Mouse (Mus musculus): ENCODE results near the gene Agxt. TPM values are rescaled to one million over a fixed set of nuclear protein-coding genes. Genes with fewer than 3 reads are reported as not detected.
A peak's percentile ranks its signal among the peaks of the same experiment; 100 is the strongest.

The Agxt gene
- total and polyA plus RNA-seq, 2 experiments from 2014 or later, result 0.12 TPM; not detected in 1

DNA sequence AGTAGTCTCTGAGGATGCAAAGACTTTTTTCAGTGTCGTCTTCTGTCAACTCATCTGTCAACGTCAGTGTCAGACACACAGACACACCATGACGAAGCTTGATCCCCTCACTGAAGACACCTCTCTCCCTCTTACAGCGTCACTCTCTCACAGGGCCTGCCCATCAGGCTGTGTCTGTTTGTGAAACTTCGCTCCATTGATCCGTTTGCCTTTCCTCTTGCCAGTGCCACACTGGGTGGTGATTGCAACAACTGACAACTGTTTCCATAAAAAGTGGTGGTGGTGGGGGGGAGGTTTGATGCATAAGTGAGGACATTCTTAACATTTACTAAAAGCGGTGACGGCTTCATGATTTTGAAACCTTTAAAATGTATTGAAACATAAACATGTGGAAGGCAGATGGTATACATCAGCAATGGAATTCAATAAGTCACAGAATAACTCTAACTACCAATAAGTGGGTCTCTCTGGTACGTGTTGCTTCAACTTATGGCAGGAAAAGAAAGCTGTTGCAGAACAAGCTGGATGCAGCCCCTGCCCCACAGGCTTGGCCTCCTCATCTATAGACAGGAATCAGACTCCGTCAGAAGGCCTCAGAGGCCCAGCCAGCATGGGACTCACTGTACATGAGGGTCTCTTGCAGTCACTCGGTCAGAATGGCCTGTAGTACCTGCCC is 11.7 kb upstream of the Agxt start:
- WGBS, result 80% methylated on average over 11 of the region's 11 CpGs
- no peaks in the 10 kb centered on the region for H3K4me1 ChIP-seq (ENCODE audit: control insufficient read depth, insufficient read depth)

DNA sequence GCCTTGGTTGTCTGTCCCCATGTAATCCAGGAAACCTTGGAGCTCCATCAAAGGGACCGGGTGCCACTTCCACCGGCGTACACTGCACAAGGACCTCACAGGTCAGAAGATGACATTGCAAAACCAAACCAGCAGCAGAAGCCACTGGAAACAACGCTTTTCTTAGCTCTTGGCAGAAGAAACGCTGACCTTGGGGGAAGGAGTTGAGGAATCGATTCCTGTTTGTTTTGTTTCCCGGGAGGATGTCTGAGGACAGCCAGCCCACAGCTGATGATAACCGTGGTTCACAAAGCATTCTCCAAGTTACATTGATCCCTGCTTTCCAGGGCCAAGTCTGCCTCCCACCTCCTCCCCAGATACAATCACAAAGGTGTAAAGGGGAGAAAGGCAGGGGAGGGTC is 11.0 kb upstream of the Agxt start:
- TF ChIP-seq CTCF (IDR thresholded peaks at IDR 0.05; ENCODE audit: low read depth) (no peak), EP300 (IDR thresholded peaks at IDR 0.05; ENCODE audit: low read depth) (no peak)
- Histone ChIP-seq H3K9ac (replicated peaks; ENCODE audit: low read depth, low read length) (no peak overlapping the region), H3K27ac (ENCODE audit: low read depth) (no peak overlapping the region), H3K9me3 (replicated peaks; ENCODE audit: control insufficient read depth, low read length) (no peaks in the 10 kb centered on the region), H3K4me2 (ENCODE audit: low read depth, low read length) (no peak overlapping the region), H3K36me3 (replicated peaks; ENCODE audit: control insufficient read depth, insufficient read depth, low read length) (no peaks in the 10 kb centered on the region), H3K4me1 (ENCODE audit: control insufficient read depth, insufficient read depth) (no peaks in the 10 kb centered on the region), H3K4me3 (ENCODE audit: low read depth, low read length) (no peak overlapping the region), H3K27me3 (ENCODE audit: control insufficient read depth, insufficient read depth, low read length) (no peaks in the 10 kb centered on the region)
- DNase-seq (ENCODE audit: low spot score) (no peak), ATAC-seq (ENCODE audit: insufficient read depth, low read depth) (no peak)
- WGBS, result 38% methylated on average over 8 of the region's 8 CpGs

More for the DNA sequence above, 11.7 kb upstream of the Agxt start:
- ATAC-seq (ENCODE audit: insufficient read depth, low read depth) (no peak), DNase-seq (ENCODE audit: low spot score) (no peak)
- Histone ChIP-seq H3K36me3 (replicated peaks; ENCODE audit: control insufficient read depth, insufficient read depth, low read length) (no peaks in the 10 kb centered on the region), H3K27me3 (ENCODE audit: control insufficient read depth, insufficient read depth, low read length) (no peaks in the 10 kb centered on the region), H3K9me3 (replicated peaks; ENCODE audit: control insufficient read depth, low read length) (no peaks in the 10 kb centered on the region), H3K27ac (ENCODE audit: low read depth) (no peak overlapping the region), H3K9ac (replicated peaks; ENCODE audit: low read depth, low read length) (no peak overlapping the region), H3K4me2 (ENCODE audit: low read depth, low read length) (no peak overlapping the region), H3K4me3 (ENCODE audit: low read depth, low read length) (no peak overlapping the region)
- TF ChIP-seq EP300 (IDR thresholded peaks at IDR 0.05; ENCODE audit: low read depth) (no peak), CTCF (IDR thresholded peaks at IDR 0.05; ENCODE audit: low read depth) (no peak)

DNA sequence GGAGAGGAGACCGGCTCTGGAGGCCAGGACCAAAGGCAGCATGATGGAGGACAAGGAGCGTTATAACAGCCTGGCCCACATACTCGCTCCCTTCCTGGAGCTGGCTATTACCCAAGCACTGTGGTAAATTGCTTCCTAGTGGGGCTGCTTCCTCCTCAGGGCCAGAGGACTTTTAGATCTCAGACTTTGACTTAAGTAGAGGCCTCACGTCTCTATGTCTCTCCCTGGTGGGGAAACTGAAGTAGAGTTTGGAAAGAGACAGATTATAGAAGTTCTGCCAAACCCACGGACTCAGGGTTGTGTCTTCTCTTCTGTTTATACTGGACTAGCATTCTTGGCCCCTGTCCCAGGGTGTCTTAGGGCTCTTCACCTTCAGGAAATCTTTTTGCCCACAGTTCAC is 9.8 kb upstream of the Agxt start:
- 47% methylated on average over 5 of the region's 5 CpGs for WGBS
- no peak for TF ChIP-seq EP300 (IDR thresholded peaks at IDR 0.05; ENCODE audit: low read depth)
- peak; percentile 12; the same call in 1 of the 2 replicates for TF ChIP-seq CTCF (IDR thresholded peaks at IDR 0.05; ENCODE audit: low read depth)

DNA sequence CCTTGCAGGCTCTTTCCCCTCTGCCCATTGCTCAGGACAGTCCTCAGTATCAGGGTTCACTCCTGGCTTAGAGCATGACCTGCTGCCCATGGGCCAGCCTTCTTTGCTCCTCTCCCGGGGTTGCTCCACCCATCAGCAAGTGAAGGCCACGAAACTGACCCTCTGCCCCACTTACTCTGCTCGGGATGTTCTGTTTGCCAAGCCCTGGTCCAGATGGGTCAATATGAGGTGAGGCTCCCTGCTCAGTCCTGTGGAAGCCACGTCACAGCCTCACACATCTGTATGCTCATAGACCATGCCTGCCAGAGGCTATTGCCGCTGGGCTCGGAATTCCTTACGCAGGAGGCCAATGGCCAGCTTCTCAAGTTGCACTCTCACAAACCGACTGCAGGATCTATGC is 6.8 kb upstream of the Agxt start:
- 76% methylated on average over 8 of the region's 8 CpGs for WGBS
- no peaks in the 10 kb centered on the region for H3K36me3 ChIP-seq (replicated peaks; ENCODE audit: control insufficient read depth, insufficient read depth, low read length)
- H3K9me3 ChIP-seq (replicated peaks; ENCODE audit: control insufficient read depth, low read length), result no peaks in the 10 kb centered on the region
- peaks cover 6% of the 10 kb centered on the region; the same call in 1 of the 2 replicates for H3K27me3 ChIP-seq (ENCODE audit: control insufficient read depth, insufficient read depth, low read length)
- H3K4me3 ChIP-seq (ENCODE audit: low read depth, low read length), result no peak overlapping the region
- no peak for TF ChIP-seq CTCF (IDR thresholded peaks at IDR 0.05; ENCODE audit: low read depth)
- no peak for TF ChIP-seq EP300 (IDR thresholded peaks at IDR 0.05; ENCODE audit: low read depth)
- no peak overlapping the region for H3K4me2 ChIP-seq (ENCODE audit: low read depth, low read length)
- no peak overlapping the region for H3K27ac ChIP-seq (ENCODE audit: low read depth)
- H3K9ac ChIP-seq (replicated peaks; ENCODE audit: low read depth, low read length), result no peak overlapping the region
- ATAC-seq (ENCODE audit: insufficient read depth, low read depth), result no peak
- no peaks in the 10 kb centered on the region for H3K4me1 ChIP-seq (ENCODE audit: control insufficient read depth, insufficient read depth)
- no peak for DNase-seq (ENCODE audit: low spot score)

More for the DNA sequence above, 9.8 kb upstream of the Agxt start:
- Histone ChIP-seq H3K27me3 (ENCODE audit: control insufficient read depth, insufficient read depth, low read length) (no peaks in the 10 kb centered on the region), H3K27ac (ENCODE audit: low read depth) (no peak overlapping the region), H3K4me3 (ENCODE audit: low read depth, low read length) (no peak overlapping the region), H3K4me2 (ENCODE audit: low read depth, low read length) (no peak overlapping the region), H3K9me3 (replicated peaks; ENCODE audit: control insufficient read depth, low read length) (no peaks in the 10 kb centered on the region), H3K4me1 (ENCODE audit: control insufficient read depth, insufficient read depth) (no peaks in the 10 kb centered on the region), H3K36me3 (replicated peaks; ENCODE audit: control insufficient read depth, insufficient read depth, low read length) (no peaks in the 10 kb centered on the region), H3K9ac (replicated peaks; ENCODE audit: low read depth, low read length) (no peak overlapping the region)
- no peak for ATAC-seq (ENCODE audit: insufficient read depth, low read depth)
- no peak for DNase-seq (ENCODE audit: low spot score)

DNA sequence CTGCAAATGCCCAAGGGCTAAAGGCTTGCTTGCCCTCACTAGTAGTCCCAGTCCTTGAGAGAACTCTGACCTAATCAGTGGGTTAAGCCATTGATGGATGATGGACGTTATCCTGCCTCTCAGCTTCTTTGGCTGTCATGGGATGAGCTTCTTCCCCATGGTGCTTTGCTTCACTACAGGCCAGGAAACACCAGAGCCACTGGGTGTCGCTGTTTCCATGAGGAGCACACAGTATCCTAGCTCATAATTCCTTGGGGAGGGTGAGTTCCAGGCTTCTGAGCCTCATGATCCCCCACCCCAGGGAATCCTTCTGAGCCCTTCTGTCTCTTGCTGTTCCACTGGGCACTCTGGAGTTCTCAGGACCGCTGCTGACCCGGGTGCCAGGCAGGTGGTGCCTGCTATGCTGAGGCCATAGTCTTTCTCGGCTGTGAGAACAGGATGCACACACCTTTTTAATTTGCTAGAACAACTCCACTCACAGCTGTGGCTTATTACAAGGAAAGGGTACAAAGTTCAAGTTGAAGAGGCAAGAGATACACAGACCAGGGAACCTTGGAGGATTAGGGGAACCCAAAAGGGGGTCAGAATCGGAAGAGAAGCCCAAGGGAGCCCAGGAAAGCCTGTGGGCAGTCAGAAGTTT is 6.2 kb upstream of the Agxt start:
- no peak overlapping the region for H3K4me2 ChIP-seq (ENCODE audit: low read depth, low read length)
- H3K27ac ChIP-seq (ENCODE audit: low read depth), result no peak overlapping the region
- DNase-seq (ENCODE audit: low spot score) (peak; percentile 52), ATAC-seq (ENCODE audit: insufficient read depth, low read depth) (peak; percentile 62)
- no peaks in the 10 kb centered on the region for H3K9me3 ChIP-seq (replicated peaks; ENCODE audit: control insufficient read depth, low read length)
- no peak overlapping the region for H3K4me3 ChIP-seq (ENCODE audit: low read depth, low read length)
- TF ChIP-seq CTCF (IDR thresholded peaks at IDR 0.05; ENCODE audit: low read depth) (peak; percentile 78), EP300 (IDR thresholded peaks at IDR 0.05; ENCODE audit: low read depth) (no peak)
- no peak overlapping the region for H3K9ac ChIP-seq (replicated peaks; ENCODE audit: low read depth, low read length)
- peaks cover 6% of the 10 kb centered on the region; the same call in 1 of the 2 replicates for H3K27me3 ChIP-seq (ENCODE audit: control insufficient read depth, insufficient read depth, low read length)
- whole genome bisulfite sequencing, result 28% methylated on average over 6 of the region's 6 CpGs
- H3K36me3 ChIP-seq (replicated peaks; ENCODE audit: control insufficient read depth, insufficient read depth, low read length), result no peaks in the 10 kb centered on the region
- no peaks in the 10 kb centered on the region for H3K4me1 ChIP-seq (ENCODE audit: control insufficient read depth, insufficient read depth)
